Mouse (Mus musculus): Measurements from ENCODE around the gene Sun1. TPM values are rescaled to one million over a fixed set of nuclear protein-coding genes. Genes with fewer than 3 reads are reported as not detected.

Sun1 gene
- polyA plus RNA-seq, 1 experiment from 2014 or later, result 20.0 TPM

DNA sequence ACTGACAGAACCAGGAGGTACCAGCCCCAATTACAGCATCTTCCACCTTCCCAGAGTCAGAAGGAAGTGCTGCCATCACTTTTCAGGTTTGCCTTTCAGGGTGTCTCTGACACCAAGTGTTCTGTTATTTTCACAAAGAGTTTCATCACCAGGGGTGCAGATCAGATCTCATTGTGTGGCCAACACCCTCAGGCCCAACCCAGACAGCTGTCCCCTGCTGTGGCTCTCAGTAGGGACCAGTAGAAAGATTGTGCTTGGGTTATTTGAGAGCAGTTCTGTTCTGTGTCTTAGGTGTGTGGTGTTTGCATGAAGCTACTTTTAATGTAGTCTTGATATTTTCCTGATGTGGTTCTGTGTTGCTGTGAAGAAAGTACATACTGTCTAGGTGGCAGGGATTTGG is 7.7 kb downstream of the Sun1 start:
- Histone ChIP-seq H3K4me3 (replicated peaks) (no peak overlapping the region), H3K27ac (replicated peaks) (no peak overlapping the region; the same call in 1 of the 2 replicates), H3K36me3 (replicated peaks) (peaks cover 40% of the 10 kb centered on the region), H3K9me3 (replicated peaks) (no peaks in the 10 kb centered on the region), H3K27me3 (no peaks in the 10 kb centered on the region), H3K9ac (no peak overlapping the region), H3K4me2 (no peak overlapping the region), H3K4me1 (replicated peaks) (peaks cover 53% of the 10 kb centered on the region)
- ATAC-seq (ENCODE audit: insufficient read depth), result no peak

DNA sequence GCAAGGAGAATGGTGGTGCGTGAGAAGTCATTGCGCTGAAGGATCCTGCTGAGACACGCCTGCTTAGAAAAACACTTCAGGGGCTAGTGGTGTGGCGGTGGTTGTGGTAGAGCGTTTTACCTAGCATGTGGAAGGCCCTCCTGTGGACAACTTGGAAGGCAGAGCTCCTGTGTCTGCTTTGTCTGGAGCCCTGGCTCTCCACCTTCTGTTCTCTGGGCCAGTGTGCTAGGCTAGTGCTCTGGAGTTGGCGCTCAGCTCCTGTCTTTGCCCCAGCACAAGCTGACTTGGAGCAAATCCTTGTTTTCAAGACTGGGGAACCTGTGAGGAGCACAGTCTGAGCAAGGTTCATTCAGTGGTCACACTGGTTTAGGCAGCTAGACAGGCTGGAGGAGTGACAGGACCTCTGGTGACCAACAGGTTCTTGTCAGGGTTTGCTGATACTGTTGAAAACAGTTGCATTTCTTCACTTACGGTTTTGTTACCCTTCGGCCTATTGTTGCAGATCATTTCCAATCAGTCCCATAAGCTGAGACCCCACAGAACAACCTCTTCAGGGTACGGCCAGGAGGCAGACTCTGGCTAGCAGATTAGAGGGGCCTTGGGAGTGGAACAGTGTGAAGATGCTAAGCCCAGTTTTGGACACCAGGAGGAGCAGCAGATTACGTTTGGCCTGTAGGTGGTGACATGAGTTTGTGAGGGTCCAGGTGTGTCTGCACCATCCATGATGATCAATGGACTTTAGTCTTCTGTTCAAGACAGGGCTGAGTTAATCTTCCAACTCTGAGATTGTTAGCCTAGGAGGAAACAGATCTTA is 8.6 kb downstream of the Sun1 start:
- WGBS (ENCODE audit: insufficient replicate concordance), result 81% methylated on average over 10 of the region's 10 CpGs
- no peak for ATAC-seq (ENCODE audit: insufficient read depth)
- H3K4me2 ChIP-seq, result no peak overlapping the region
- H3K4me3 ChIP-seq (replicated peaks), result no peak overlapping the region
- peaks cover 45% of the 10 kb centered on the region for H3K36me3 ChIP-seq (replicated peaks)
- no peak overlapping the region for H3K9ac ChIP-seq
- H3K27ac ChIP-seq (replicated peaks), result no peak overlapping the region
- peaks cover 47% of the 10 kb centered on the region for H3K4me1 ChIP-seq (replicated peaks)
- H3K9me3 ChIP-seq (replicated peaks), result no peaks in the 10 kb centered on the region
- no peaks in the 10 kb centered on the region for H3K27me3 ChIP-seq

DNA sequence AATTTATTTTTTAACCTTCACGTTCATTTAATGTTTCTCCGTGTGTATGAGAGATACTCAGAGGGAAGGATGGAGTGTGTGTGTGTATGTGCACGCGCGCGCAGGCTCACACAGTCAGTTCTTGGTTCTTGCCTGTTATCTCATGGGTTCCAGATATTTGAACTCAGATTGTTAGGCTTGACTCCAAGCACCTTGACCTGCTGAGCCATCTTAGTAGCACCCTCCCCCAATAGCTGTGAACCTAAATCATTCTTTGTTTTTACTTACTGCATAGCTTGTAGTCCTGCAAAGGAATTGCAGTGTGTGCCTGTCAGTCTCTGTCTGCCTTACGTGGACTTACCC is 9.2 kb downstream of the Sun1 start:
- Histone ChIP-seq H3K36me3 (replicated peaks) (peaks cover 51% of the 10 kb centered on the region), H3K4me3 (replicated peaks) (no peak overlapping the region), H3K9ac (no peak overlapping the region), H3K27ac (replicated peaks) (no peak overlapping the region), H3K4me2 (no peak overlapping the region), H3K4me1 (replicated peaks) (peaks cover 41% of the 10 kb centered on the region), H3K9me3 (replicated peaks) (no peaks in the 10 kb centered on the region), H3K27me3 (no peaks in the 10 kb centered on the region)
- 86% methylated on average over 7 of the region's 7 CpGs for WGBS (ENCODE audit: insufficient replicate concordance)
- ATAC-seq (ENCODE audit: insufficient read depth), result no peak

DNA sequence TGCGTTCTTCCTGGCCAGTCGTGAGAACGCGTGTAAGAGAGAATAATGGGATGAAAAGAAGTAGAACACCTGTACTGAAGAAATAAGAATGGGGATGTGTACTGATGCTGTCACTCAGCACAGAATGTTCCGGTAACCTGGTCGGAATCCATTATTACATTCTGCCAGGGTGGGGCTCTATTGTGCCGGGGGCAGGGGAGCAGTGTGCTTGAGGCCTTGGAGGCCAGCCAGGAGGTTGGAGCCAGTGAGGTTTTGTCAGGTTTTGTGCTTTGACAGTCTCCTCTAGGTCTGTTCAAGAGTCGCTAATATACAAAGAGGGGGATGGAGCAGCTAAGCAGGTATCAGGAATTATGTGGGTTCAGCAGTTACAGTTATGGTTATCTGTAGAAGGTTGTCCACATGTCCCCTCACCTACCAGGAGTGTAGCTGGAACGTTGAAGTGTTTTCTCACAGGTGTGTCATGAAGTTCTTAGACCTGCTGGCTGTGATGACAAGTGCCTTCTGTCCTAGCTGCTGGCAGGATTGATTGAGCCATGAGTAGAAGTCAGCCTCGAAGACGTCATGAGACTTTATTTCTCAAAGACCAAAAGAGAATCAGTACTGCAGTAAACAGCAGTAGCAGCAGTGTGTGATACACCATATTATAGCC is 11.4 kb downstream of the Sun1 start:
- H3K36me3 ChIP-seq (replicated peaks), result peaks cover 73% of the 10 kb centered on the region
- 87% methylated on average over 11 of the region's 11 CpGs for WGBS (ENCODE audit: insufficient replicate concordance)
- no peak for ATAC-seq (ENCODE audit: insufficient read depth)

DNA sequence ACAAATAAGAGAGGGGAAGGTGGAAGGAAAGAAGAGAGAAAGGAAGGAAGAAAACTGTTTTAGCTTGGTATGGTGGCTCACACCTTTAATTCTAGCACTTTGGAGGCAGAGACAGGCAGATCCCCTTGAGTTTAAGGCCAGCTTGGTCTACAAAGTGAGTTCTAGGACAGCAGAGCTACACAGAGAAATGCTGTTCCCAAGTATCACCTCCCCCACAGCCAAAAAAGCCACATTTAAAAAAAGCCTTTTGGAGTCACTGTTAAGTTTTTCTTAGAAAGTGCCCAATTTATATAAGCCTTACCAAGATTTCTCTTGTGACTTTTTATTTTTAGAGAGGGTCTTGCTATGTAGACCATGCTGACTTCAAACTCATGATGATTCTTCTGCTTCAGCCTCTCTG is 13.9 kb downstream of the Sun1 start:
- Histone ChIP-seq H3K9ac (no peak overlapping the region), H3K36me3 (replicated peaks) (peaks cover 72% of the 10 kb centered on the region), H3K27me3 (no peaks in the 10 kb centered on the region), H3K27ac (replicated peaks) (no peak overlapping the region), H3K4me3 (replicated peaks) (no peak overlapping the region), H3K9me3 (replicated peaks) (no peaks in the 10 kb centered on the region), H3K4me1 (replicated peaks) (peaks cover 2% of the 10 kb centered on the region), H3K4me2 (no peak overlapping the region)
- no peak for ATAC-seq (ENCODE audit: insufficient read depth)

More for the DNA sequence above, 11.4 kb downstream of the Sun1 start:
- Histone ChIP-seq H3K9ac (no peak overlapping the region), H3K4me2 (no peak overlapping the region), H3K27me3 (no peaks in the 10 kb centered on the region), H3K4me1 (replicated peaks) (peaks cover 19% of the 10 kb centered on the region), H3K27ac (replicated peaks) (no peak overlapping the region), H3K4me3 (replicated peaks) (no peak overlapping the region), H3K9me3 (replicated peaks) (no peaks in the 10 kb centered on the region)

DNA sequence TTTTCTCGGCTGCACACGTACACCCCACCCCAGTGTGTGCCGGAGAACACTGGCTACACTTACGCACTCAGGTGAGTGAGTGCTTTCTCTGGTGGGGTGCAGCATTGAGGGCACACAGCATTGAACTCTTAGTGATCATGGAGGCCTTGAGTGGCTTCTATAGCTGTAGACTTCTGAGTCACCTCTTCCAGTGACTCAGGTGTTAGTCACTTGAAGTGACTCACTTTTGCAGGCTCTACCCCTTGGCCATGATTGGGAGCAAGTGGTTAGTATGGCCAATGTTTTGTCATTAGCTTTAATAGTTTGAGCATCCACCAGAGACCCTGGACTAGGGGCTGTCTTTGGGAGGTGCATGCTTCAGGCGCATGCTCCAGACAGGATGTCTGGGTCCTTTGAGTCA is 14.7 kb downstream of the Sun1 start:
- WGBS (ENCODE audit: insufficient replicate concordance), result 88% methylated on average over 5 of the region's 5 CpGs
- H3K9me3 ChIP-seq (replicated peaks), result no peaks in the 10 kb centered on the region
- ATAC-seq (ENCODE audit: insufficient read depth), result no peak
- no peak overlapping the region for H3K27ac ChIP-seq (replicated peaks)
- H3K4me1 ChIP-seq (replicated peaks), result peaks cover 2% of the 10 kb centered on the region; the same call in 1 of the 2 replicates
- no peaks in the 10 kb centered on the region for H3K27me3 ChIP-seq
- no peak overlapping the region for H3K4me3 ChIP-seq (replicated peaks)
- H3K36me3 ChIP-seq (replicated peaks), result peaks cover 69% of the 10 kb centered on the region
- no peak overlapping the region for H3K9ac ChIP-seq
- no peak overlapping the region for H3K4me2 ChIP-seq

DNA sequence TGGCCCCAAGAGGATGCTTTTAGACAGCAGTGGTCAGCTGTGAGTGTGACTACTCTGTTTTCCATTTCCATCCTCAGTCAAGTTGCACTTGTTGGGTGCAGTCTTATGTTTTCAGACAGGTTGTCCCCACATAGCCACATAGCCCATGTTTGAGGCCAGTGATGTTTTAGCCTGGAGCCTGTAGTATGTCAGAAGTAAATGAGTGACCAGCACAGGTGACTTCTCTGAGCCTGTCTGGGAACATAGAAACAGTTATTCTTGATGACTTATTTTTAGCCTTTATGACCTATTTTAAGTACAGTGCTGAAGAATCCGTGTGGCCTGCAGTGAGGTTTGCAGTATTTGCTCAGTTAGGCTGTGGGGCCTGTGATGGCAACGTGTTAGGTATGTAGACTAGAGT is 15.7 kb downstream of the Sun1 start:
- peaks cover 69% of the 10 kb centered on the region for H3K36me3 ChIP-seq (replicated peaks)
- no peaks in the 10 kb centered on the region for H3K27me3 ChIP-seq
- no peak for ATAC-seq (ENCODE audit: insufficient read depth)
- H3K27ac ChIP-seq (replicated peaks), result no peak overlapping the region
- H3K9me3 ChIP-seq (replicated peaks), result no peaks in the 10 kb centered on the region
- H3K9ac ChIP-seq, result no peak overlapping the region
- no peak overlapping the region for H3K4me3 ChIP-seq (replicated peaks)
- no peak overlapping the region for H3K4me2 ChIP-seq
- peaks cover 5% of the 10 kb centered on the region; the same call in 1 of the 2 replicates for H3K4me1 ChIP-seq (replicated peaks)
- WGBS (ENCODE audit: insufficient replicate concordance), result 75% methylated on average over 2 of the region's 2 CpGs

DNA sequence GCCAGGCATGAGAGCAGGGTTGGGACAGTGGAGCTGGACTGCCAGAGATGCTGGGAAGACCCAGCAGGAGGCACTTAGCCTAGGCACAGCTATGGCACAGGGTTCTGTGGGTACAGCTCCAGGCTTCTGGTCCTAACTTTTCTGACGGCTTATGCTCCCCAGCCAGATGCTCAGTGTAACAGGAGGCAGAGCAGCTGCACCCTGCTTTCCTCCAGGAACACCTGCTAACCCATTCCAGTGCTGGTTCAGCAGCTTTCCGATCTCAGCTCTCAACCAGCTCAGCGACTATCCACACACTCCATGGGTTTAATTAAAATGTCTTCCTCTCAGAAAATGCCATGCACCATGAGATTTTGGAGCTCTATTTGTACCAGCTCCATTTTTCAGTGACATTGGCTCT is 16.3 kb downstream of the Sun1 start:
- ATAC-seq (ENCODE audit: insufficient read depth), result no peak

DNA sequence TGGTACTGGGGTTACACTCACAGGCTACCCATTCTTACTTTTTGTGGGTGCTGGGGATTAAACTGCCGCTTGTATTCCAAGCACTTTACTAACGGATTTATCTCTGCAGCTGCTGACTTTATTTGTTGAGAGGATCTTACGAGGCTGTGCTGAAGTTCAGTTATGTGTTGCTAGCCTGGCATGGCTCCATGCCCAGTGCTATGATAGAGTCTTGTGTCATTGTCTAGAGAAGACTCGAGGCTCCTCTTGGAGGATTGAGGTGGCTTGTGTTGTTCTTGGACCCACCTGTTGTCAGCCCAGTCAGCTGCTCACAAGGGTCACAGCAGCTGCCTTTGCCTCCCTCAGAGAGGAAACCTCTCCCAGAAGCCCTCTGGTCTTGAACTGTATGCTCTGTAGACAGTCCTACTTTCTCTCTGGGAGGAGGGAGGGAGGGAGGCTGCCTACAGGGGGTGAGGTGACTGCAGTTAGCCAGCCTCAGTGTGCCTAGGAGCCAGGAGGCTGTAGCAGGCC is 19.6 kb downstream of the Sun1 start:
- 80% methylated on average over 4 of the region's 4 CpGs for WGBS (ENCODE audit: insufficient replicate concordance)
- Histone ChIP-seq H3K4me2 (no peak overlapping the region), H3K9me3 (replicated peaks) (no peaks in the 10 kb centered on the region), H3K27ac (replicated peaks) (no peak overlapping the region), H3K27me3 (no peaks in the 10 kb centered on the region), H3K9ac (no peak overlapping the region), H3K36me3 (replicated peaks) (peaks cover 71% of the 10 kb centered on the region), H3K4me3 (replicated peaks) (no peak overlapping the region), H3K4me1 (replicated peaks) (peaks cover 3% of the 10 kb centered on the region; the same call in 1 of the 2 replicates)
- ATAC-seq (ENCODE audit: insufficient read depth), result no peak

More for the DNA sequence above, 16.3 kb downstream of the Sun1 start:
- H3K27me3 ChIP-seq, result no peaks in the 10 kb centered on the region
- no peak overlapping the region for H3K4me3 ChIP-seq (replicated peaks)
- no peak overlapping the region for H3K9ac ChIP-seq
- no peaks in the 10 kb centered on the region for H3K9me3 ChIP-seq (replicated peaks)
- WGBS (ENCODE audit: insufficient replicate concordance), result 88% methylated on average over 3 of the region's 3 CpGs
- H3K4me2 ChIP-seq, result no peak overlapping the region
- H3K27ac ChIP-seq (replicated peaks), result no peak overlapping the region
- H3K36me3 ChIP-seq (replicated peaks), result peaks cover 72% of the 10 kb centered on the region
- peaks cover 5% of the 10 kb centered on the region; the same call in 1 of the 2 replicates for H3K4me1 ChIP-seq (replicated peaks)

DNA sequence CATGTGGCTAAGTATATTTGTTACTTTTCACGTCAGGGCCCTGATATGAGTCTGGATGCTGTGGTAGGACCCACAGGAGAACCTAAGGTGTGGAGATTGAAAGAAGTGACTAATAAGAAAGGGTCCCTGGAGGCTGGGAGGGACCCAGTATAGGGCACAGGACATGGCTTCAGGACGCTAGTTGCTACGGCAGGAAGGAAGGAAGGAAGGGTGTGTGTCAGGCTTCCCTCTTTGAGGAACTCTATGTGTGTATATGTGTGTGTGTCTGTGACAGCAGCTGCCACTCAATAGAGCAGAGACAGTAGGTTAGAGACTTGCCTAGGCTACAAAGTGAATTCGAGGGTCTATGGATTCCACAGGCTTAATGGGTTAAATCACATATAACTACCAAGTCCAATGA is 20.2 kb downstream of the Sun1 start:
- H3K27me3 ChIP-seq, result no peaks in the 10 kb centered on the region
- no peaks in the 10 kb centered on the region for H3K9me3 ChIP-seq (replicated peaks)
- H3K4me2 ChIP-seq, result no peak overlapping the region
- H3K27ac ChIP-seq (replicated peaks), result no peak overlapping the region
- H3K36me3 ChIP-seq (replicated peaks), result peaks cover 71% of the 10 kb centered on the region
- WGBS (ENCODE audit: insufficient replicate concordance), result 63% methylated on average over 4 of the region's 4 CpGs
- H3K9ac ChIP-seq, result no peak overlapping the region
- H3K4me3 ChIP-seq (replicated peaks), result no peak overlapping the region
- peaks cover 3% of the 10 kb centered on the region; the same call in 1 of the 2 replicates for H3K4me1 ChIP-seq (replicated peaks)
- ATAC-seq (ENCODE audit: insufficient read depth), result no peak

DNA sequence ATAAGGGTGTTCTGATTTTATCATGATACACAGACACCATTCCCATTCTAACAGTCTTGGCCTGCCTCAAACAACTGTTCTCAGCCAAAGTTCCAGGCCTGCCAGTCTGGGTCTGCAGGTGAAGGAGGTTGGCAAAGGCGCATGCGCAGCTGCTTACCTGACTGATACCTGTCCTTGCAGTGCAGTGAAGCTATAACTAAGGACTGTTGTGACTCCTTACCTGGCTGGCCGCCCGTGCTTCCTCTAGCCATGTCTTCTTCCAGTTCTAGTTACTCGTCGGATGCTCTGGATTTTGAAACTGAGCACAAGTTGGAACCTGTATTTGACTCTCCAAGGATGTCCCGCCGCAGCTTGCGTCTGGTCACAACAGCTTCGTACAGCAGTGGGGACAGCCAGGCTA is 22.9 kb downstream of the Sun1 start:
- Histone ChIP-seq H3K4me2 (no peak overlapping the region), H3K36me3 (replicated peaks) (peaks cover 83% of the 10 kb centered on the region)
- ATAC-seq (ENCODE audit: insufficient read depth), result no peak

More for the DNA sequence above, 22.9 kb downstream of the Sun1 start:
- Histone ChIP-seq H3K9me3 (replicated peaks) (no peaks in the 10 kb centered on the region), H3K9ac (no peak overlapping the region), H3K4me3 (replicated peaks) (no peak overlapping the region), H3K4me1 (replicated peaks) (peaks cover 3% of the 10 kb centered on the region; the same call in 1 of the 2 replicates), H3K27me3 (no peaks in the 10 kb centered on the region), H3K27ac (replicated peaks) (no peak overlapping the region)
- 95% methylated on average over 10 of the region's 10 CpGs for WGBS (ENCODE audit: insufficient replicate concordance)
